Mouse (Mus musculus): ENCODE results near the gene Xlr5a. TPM values are rescaled to one million over a fixed set of nuclear protein-coding genes. Genes with fewer than 3 reads are reported as not detected.

Xlr5a gene
- not detected in 2 replicates for polyA plus RNA-seq (2015; fragmentation: Nextera tagmentation; extraction: Ambion mirVana)

DNA sequence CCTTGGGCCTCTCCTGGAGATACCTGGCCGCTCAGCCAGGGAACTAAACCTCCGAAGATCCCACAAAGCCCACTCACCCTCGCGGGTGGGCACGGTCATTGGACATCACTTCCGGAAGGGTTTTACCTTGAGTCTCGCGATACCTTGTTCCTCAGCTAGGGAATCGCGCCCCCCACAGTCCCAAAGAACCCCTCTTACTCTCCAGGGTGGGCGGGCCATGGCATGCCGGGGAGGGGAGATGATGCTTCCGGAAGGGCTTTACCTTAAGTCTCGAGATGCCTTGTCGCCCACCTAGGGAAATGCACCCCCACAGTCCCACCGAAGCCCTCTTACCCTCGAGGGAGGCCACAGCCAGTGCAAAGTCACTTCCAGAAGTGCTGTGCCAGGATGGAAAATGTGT, at the start of gene Xlr5a, which contains the start of gene Xlr5c:
Xlr5a (minus strand) TSS at position 101 of the 400 bp plus-strand sequence.
Xlr5c (minus strand) TSS at position 101 of the 400 bp plus-strand sequence.

DNA sequence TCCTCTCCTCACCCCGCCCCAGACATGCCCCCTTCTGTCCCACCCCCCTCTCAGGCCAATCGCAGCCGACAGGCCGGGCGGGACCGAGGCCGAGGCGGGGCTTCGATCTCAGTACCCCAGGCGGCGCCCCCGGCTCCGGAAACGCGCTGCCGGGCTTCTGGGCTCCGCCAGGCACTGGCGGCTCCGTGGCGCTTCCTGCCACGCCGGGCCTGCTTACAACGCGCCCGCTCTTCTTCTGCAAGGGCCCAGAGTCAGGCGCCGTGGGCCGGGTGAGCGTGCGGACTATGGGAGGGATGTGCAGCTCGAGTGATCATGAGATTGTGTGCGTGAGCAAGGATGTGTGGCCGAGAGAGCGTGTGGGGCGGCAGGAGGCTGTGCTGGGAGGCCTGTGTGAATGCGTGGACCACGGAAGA, 49.7 kb upstream of the Xlr5a start, which contains the start of gene Zfp275:
Zfp275 (plus strand) TSS at position 139 of the 413 bp plus-strand sequence.

DNA sequence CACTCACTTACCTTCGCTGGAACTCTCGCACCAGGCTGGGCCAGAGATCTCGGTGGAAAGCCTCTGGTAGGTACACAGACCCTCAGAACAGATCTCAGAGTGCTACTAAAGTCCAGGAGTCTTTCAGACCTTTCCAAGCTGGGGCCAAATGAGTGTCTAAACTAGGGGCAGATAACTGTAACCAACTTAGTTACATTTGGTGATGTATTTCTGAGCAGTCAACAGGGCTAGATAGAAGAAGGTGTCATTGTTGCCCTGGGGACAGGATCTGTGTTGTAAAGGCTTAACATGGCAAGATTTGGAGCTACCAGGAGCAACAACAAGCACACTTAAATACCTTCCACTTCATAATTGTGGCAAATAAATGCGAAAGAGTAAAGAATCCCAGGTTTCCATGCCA, 44.0 kb upstream of the Xlr5a start, which contains the start of gene Gm45015:
Gm45015 (minus strand) TSS at position 101 of the 400 bp plus-strand sequence.

DNA sequence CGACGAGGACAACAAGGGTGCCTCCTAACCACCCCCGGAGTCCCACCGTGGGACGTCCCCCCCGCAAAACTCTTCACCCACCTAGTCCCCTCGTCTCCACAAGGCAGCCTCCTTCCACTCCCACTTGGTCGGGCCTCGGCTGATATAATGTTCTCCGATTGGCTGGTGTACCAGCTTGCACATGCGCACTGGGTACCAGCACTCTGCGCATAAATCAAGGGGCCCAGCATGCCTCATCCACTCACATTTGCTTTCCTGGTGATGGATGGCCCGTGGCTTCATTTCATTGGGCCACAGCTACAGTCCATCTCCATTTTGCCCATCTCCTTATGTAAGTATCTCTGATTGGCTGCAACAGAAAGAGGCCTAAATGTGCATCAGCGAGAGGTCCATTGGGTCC, 27.5 kb downstream of the Xlr5a start, which contains the start of gene Xlr3c:
Xlr3c (minus strand) TSS at position 121 of the 400 bp plus-strand sequence.

DNA sequence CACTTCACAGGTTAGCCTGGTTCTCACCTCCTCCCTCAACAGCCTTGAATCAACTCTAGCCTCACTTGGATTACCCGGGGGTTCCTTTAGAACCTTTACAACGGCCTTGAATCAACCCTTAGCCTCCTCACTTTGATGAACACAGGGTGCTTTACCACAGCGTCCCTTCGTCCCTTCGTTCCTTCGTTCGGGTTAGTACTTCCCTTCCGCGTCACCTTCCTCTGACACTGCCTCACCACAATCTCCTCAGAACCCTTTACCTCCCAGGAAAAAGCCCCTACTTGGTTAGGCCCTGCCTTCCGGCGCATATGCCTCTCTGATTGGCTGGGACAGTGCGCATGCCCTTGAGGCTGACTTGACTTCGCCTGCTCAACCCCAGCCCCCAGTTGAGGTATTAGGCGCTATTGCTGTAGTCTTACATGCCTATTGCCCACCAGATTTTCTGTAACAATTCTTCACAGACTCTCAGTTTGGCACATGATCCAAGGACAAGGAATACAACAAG, 49.9 kb downstream of the Xlr5a start, which contains the start of gene Xlr4c:
Xlr4c (minus strand) TSS at position 310 of the 505 bp plus-strand sequence.

DNA sequence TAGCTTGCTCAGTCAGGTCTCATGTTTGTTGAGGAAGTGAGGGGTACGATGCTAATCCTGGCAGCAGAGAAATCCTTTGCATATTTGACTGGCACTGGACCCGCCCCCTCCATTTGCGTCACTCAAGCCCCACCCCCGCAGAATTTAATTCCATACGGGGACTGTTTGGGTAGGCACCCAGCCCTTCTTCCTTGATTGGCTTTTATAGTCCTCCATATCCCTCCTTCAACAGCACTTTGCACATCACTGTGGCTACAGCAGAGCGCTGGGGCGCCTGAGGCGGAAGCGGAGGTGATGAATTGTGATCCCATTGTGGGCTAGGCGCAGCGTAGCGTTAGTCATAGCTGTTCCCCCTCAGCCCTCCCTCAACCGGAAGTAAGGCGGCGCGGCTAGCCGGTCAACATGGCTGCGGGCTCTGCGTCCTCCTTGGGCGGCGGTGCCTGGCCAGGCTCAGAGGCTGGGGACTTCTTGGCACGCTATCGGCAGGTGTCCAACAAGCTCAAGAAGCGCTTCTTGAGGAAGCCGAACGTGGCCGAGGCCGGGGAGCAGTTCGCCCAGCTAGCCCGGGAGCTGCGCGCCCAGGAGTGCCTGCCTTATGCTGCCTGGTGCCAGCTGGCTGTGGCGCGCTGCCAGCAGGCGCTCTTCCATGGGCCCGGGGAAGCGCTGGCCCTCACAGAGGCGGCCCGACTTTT, 64.7 kb downstream of the Xlr5a start, which contains the start of gene F8a:
F8a (plus strand) TSS at position 378 of the 692 bp plus-strand sequence.

DNA sequence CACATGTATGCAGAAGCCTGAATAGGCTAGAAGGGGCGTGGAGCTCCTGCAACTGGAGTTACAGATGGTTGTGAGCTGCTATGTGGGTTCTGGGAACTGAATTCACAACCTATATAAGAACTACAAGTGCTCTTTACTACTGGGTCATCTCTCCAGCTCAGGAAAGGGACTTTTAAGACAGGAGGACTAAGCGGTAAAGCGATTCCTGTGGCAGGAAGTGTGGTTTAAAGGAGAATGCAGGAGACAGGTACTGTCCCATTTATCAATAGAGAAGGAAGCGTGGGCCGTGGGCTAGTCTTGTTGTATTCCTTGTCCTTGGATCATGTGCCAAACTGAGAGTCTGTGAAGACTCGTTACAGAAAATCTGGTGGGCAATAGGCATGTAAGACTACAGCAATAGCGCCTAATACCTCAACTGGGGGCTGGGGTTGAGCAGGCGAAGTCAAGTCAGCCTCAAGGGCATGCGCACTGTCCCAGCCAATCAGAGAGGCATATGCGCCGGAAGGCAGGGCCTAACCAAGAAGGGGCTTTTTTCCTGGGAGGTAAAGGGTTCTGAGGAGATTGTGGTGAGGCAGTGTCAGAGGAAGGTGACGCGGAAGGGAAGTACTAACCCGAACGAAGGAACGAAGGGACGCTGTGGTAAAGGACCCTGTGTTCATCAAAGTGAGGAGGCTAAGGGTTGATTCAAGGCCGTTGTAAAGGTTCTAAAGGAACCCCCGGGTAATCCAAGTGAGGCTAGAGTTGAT, 78.8 kb downstream of the Xlr5a start, which contains the start of gene Xlr4b:
Xlr4b (plus strand) TSS at position 515 of the 746 bp plus-strand sequence.

DNA sequence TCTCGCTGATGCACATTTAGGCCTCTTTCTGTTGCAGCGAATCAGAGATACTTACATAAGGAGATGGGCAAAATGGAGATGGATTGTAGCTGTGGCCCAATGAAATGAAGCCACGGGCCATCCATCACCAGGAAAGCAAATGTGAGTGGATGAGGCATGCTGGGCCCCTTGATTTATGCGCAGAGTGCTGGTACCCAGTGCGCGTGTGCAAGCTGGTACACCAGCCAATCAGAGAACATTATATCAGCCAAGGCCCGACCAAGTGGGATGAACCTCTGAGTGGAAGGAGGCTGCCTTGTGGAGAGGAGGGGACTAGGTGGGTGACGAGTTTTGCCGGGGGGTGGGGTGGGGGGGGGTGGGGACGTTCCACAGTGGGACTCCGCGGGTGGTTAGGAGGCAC, 100.8 kb downstream of the Xlr5a start, which contains the start of gene Xlr3b:
Xlr3b (plus strand) TSS at position 274 of the 400 bp plus-strand sequence.

DNA sequence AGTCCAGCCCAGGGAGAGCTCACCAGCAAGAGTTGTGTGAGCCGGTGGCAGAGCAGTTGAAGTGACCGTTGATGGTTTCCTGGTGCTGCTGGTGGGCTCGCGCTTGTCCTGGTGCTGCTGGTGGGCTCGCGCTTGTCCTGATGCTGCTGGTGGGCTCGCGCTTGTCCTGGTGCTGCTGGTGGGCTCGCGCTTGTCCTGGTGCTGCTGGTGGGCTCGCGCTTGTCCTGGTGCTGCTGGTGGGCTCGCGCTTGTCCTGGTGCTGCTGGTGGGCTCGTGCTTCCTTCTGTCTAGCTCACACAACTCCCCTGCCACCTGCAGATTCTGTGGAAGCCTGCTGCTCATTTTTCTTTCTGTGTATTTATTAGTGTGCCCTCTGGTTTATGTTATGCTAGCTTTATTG, 115.9 kb downstream of the Xlr5a start, which contains the start of gene Spin2d:
Spin2d (minus strand) TSS at position 101 of the 400 bp plus-strand sequence.

DNA sequence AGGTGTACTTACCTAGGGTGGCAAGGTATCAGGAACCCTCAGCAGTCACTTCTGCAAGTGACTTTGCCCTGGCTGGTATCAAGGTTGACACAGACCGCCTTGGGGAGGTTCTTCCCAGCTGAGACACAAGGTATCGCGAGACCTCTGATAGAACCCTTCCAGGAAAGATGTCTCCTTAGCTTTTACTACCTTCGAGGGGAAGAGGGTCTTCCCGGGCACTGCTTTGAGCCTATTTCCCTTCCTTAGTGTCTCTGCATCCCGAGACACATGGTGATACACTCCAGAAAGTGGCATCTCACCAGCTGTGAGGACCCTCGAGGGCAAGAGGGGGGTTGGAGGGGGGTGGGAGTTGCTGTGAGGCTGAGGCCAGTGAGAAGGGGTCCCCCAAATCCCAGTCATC, 143.4 kb downstream of the Xlr5a start, which contains the start of gene DXBay18:
DXBay18 (minus strand) TSS at position 101 of the 400 bp plus-strand sequence.

DNA sequence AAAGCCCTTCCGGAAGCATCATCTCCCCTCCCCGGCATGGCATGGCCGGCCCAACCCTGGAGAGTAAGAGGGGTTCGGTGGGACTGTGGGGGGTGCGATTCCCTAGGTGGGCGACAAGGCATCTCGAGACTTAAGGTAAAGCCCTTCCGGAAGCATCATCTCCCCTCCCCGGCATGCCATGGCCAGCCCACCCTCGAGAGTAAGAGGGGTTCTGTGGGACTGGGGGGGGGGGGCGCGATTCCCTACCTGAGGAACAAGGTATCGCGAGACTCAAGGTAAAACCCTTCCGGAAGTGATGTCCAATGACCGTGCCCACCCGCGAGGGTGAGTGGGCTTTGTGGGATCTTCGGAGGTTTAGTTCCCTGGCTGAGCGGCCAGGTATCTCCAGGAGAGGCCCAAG, 144.3 kb downstream of the Xlr5a start, which contains the start of gene Xlr5b:
Xlr5b (plus strand) TSS at position 301 of the 400 bp plus-strand sequence.

DNA sequence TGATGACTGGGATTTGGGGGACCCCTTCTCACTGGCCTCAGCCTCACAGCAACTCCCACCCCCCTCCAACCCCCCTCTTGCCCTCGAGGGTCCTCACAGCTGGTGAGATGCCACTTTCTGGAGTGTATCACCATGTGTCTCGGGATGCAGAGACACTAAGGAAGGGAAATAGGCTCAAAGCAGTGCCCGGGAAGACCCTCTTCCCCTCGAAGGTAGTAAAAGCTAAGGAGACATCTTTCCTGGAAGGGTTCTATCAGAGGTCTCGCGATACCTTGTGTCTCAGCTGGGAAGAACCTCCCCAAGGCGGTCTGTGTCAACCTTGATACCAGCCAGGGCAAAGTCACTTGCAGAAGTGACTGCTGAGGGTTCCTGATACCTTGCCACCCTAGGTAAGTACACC, 176.0 kb downstream of the Xlr5a start, which contains the start of gene Gm14685:
Gm14685 (plus strand) TSS at position 301 of the 400 bp plus-strand sequence.

DNA sequence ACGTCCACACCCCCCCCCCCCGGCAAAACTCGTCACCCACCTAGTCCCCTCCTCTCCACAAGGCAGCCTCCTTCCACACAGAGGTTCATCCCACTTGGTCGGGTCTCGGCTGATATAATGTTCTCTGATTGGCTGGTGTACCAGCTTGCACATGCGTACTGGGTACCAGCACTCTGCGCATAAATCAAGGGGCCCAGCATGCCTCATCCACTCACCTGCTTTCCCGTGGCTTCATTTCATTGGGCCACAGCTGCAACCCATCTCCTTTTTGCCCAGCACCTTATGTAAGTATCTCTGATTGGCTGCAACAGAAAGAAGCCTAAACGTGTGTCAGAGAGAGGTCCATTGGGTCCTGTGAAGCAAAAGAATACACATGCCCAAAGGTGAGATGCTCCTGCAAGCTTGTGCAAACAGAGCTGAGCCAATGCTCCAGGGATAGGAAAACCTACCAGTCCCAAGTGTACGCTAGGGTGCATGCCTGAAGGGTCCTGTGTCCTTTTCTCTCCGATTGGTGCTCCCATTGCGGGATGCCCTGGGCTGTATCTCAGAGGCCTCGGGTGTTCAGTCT, 195.8 kb downstream of the Xlr5a start, which contains the start of gene Xlr3a:
Xlr3a (minus strand) TSS at position 155 of the 568 bp plus-strand sequence.

DNA sequence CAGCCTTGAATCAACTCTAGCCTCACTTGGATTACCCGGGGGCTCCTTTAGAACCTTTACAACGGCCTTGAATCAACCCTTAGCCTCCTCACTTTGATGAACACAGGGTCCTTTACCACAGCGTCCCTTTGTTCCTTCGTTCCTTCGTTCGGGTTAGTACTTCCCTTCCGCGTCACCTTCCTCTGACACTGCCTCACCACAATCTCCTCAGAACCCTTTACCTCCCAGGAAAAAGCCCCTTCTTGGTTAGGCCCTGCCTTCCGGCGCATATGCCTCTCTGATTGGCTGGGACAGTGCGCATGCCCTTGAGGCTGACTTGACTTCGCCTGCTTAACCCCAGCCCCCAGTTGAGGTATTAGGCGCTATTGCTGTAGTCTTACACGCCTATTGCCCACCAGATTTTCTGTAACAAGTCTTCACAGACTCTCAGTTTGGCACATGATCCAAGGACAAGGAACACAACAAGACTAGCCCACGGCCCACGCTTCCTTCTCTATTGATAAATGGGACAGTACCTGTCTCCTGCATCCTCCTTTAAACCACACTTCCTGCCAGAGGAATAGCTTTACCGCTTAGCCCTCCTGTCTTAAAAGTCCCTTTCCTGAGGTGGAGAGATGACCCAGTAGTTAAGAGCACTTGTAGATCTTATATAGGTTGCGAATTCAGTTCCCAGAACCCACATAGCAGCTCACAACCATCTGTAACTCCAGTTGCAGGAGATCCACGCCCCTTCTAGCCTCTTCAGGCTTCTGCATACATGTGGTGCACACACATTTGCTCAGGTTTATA, 210.3 kb downstream of the Xlr5a start, which contains the start of gene Xlr4a:
Xlr4a (minus strand) TSS at position 212 of the 789 bp plus-strand sequence.

DNA sequence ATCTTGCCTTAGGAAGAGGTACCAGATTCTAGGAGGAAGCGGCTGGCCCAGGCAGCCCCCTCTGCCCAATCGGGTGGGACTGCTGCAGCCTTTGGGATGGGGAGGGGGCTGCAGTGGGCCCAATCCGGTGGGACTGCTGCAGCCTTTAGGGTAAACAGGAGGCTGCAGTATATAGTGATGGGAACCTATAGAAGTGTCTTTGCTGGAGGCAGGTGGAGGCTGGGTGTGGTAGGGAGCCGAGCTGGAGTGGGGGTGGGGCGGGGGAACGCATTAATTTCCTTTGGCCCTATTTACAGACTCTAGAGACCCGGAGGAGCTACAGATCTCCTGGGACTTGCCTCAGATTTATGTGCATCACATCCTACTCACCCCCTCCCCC, 228.4 kb downstream of the Xlr5a start, which contains the start of gene Pnma3:
Pnma3 (plus strand) TSS at position 373 of the 379 bp plus-strand sequence.

Other genes with a start within 250 kb of the Xlr5a start
- 5.8 and 7.3 TPM in 2 replicates for gene Pnma3, start 228.2 kb downstream of the Xlr5a start, polyA plus RNA-seq (2015; fragmentation: Nextera tagmentation; extraction: Ambion mirVana)
- gene Xlr4a, start 210.5 kb downstream of the Xlr5a start, polyA plus RNA-seq (2015; fragmentation: Nextera tagmentation; extraction: Ambion mirVana): 1.4 TPM in 1 of 2 replicates, not detected in the other
- 2.1 and 4.1 TPM in 2 replicates for gene Xlr3a, start 195.9 kb downstream of the Xlr5a start, polyA plus RNA-seq (2015; fragmentation: Nextera tagmentation; extraction: Ambion mirVana)
- gene Gm14685, start 175.9 kb downstream of the Xlr5a start, polyA plus RNA-seq (2015; fragmentation: Nextera tagmentation; extraction: Ambion mirVana): 0.41 and 1.2 TPM in 2 replicates
- not detected in 2 replicates for gene Xlr5b, start 144.2 kb downstream of the Xlr5a start, polyA plus RNA-seq (2015; fragmentation: Nextera tagmentation; extraction: Ambion mirVana)
- 0.84 TPM in 1 of 2 replicates, not detected in the other for gene DXBay18, start 143.5 kb downstream of the Xlr5a start, polyA plus RNA-seq (2015; fragmentation: Nextera tagmentation; extraction: Ambion mirVana)
- not detected in 2 replicates for gene Spin2d, start 116.0 kb downstream of the Xlr5a start, polyA plus RNA-seq (2015; fragmentation: Nextera tagmentation; extraction: Ambion mirVana)
- 1.4 and 21.8 TPM in 2 replicates for gene Xlr3b, start 100.8 kb downstream of the Xlr5a start, polyA plus RNA-seq (2015; fragmentation: Nextera tagmentation; extraction: Ambion mirVana)
- 0.94 TPM in 1 of 2 replicates, not detected in the other for gene Xlr4b, start 78.6 kb downstream of the Xlr5a start, polyA plus RNA-seq (2015; fragmentation: Nextera tagmentation; extraction: Ambion mirVana)
- 35.4 and 37.0 TPM in 2 replicates for gene F8a, start 64.7 kb downstream of the Xlr5a start, polyA plus RNA-seq (2015; fragmentation: Nextera tagmentation; extraction: Ambion mirVana)
- gene Xlr4c, start 49.8 kb downstream of the Xlr5a start, polyA plus RNA-seq (2015; fragmentation: Nextera tagmentation; extraction: Ambion mirVana): 0.18 and 0.58 TPM in 2 replicates
- 0.12 and 0.33 TPM in 2 replicates for gene Xlr3c, start 27.6 kb downstream of the Xlr5a start, polyA plus RNA-seq (2015; fragmentation: Nextera tagmentation; extraction: Ambion mirVana)
- gene Xlr5c, start within 50 bp of the Xlr5a start, polyA plus RNA-seq (2015; fragmentation: Nextera tagmentation; extraction: Ambion mirVana): not detected in 2 replicates
- not detected in 2 replicates for gene Gm45015, start 43.9 kb upstream of the Xlr5a start, polyA plus RNA-seq (2015; fragmentation: Nextera tagmentation; extraction: Ambion mirVana)
- gene Zfp275, start 49.6 kb upstream of the Xlr5a start, polyA plus RNA-seq (2015; fragmentation: Nextera tagmentation; extraction: Ambion mirVana): 5.0 and 5.6 TPM in 2 replicates
- 0.06 TPM in 1 of 2 replicates, not detected in the other for gene Gm18336, start 105.8 kb upstream of the Xlr5a start, polyA plus RNA-seq (2015; fragmentation: Nextera tagmentation; extraction: Ambion mirVana)
- gene Zfp92, start 118.1 kb upstream of the Xlr5a start, polyA plus RNA-seq (2015; fragmentation: Nextera tagmentation; extraction: Ambion mirVana): 1.3 and 1.9 TPM in 2 replicates
- gene Trex2, start 142.4 kb upstream of the Xlr5a start, polyA plus RNA-seq (2015; fragmentation: Nextera tagmentation; extraction: Ambion mirVana): not detected in 2 replicates
- 57.3 and 61.1 TPM in 2 replicates for gene Haus7, start 166.1 kb upstream of the Xlr5a start, polyA plus RNA-seq (2015; fragmentation: Nextera tagmentation; extraction: Ambion mirVana)
- gene Bgn, start 190.6 kb upstream of the Xlr5a start, polyA plus RNA-seq (2015; fragmentation: Nextera tagmentation; extraction: Ambion mirVana): 40.7 and 49.5 TPM in 2 replicates
- gene Atp2b3, start 210.1 kb upstream of the Xlr5a start, polyA plus RNA-seq (2015; fragmentation: Nextera tagmentation; extraction: Ambion mirVana): 8.0 and 9.1 TPM in 2 replicates